Mouse (Mus musculus) spleen, adult 2 months (tissue): ENCODE results near the gene Abcc1. TPM values are rescaled to one million over a fixed set of nuclear protein-coding genes. Genes with fewer than 3 reads are reported as not detected.

ENCODE experiments used
- DNase-seq, 2 experiments: peaks; one replicate each; pipeline versions ENCODE4 v3.0.0 to v3.0.0-alpha.2; 2012 to 2021; ENCODE audit warnings: low spot score in 2 of 2, low read depth in 1 of 2
- H3K27ac ChIP-seq: fragments of 200-500 bp; 2 replicates; pipeline ENCODE4 v1.5.1; 2012; ENCODE audit warnings: low read length, inconsistent platforms; ENCODE audit not compliant: insufficient read depth
- H3K27me3 ChIP-seq: fragments of 200-500 bp; 2 replicates; pipeline ENCODE4 v1.6.1; 2012; ENCODE audit warnings: mild to moderate bottlenecking, moderate library complexity, low read length, inconsistent platforms; ENCODE audit not compliant: control insufficient read depth, insufficient read depth
- H3K36me3 ChIP-seq: fragments of 200-500 bp; 2 replicates; pipeline ENCODE4 v1.6.1; 2012; ENCODE audit warnings: mild to moderate bottlenecking, low read length, inconsistent platforms; ENCODE audit not compliant: control insufficient read depth, insufficient read depth
- H3K4me1 ChIP-seq: fragments of 200-500 bp; 2 replicates; pipeline ENCODE4 v1.6.1; 2011; ENCODE audit warnings: inconsistent platforms; ENCODE audit not compliant: control insufficient read depth, insufficient read depth, insufficient read length
- H3K4me3 ChIP-seq: fragments of 200-500 bp; 2 replicates; pipeline ENCODE4 v1.5.1; 2011; ENCODE audit warnings: mild to moderate bottlenecking, inconsistent platforms; ENCODE audit not compliant: insufficient read depth, insufficient read length; ENCODE audit errors: extremely low read depth
- CTCF ChIP-seq: fragments of 200-500 bp; IDR thresholded peaks from 2 replicates; pipeline ENCODE4 v1.5.1; 2011; ENCODE audit warnings: mild to moderate bottlenecking, inconsistent platforms; ENCODE audit not compliant: insufficient read depth, insufficient read length, insufficient replicate concordance; ENCODE audit errors: extremely low read depth
- POLR2A ChIP-seq: fragments of 200-500 bp; IDR thresholded peaks from 2 replicates; pipeline ENCODE4 v1.6.1; 2011; ENCODE audit warnings: low read depth, low read length, inconsistent platforms
- WGBS: fragments of 180-500 bp; shearing (Covaris S2); methylation state at CpG from one replicate; pipeline ENCODE4 v1.1.7; 2018; 5-methylcytosine and 5-hydroxymethylcytosine counted together
- polyA plus RNA-seq: library from polyadenylated mRNA; depleted of rRNA; stranded (reverse); fragments of >200 nt; gene quantifications from 2 replicates; pipeline ENCODE4 v1.2.3, GENCODE M21; 2012

Gene Abcc1
- polyA plus RNA-seq, 1 experiment = 35.6 TPM

DNA sequence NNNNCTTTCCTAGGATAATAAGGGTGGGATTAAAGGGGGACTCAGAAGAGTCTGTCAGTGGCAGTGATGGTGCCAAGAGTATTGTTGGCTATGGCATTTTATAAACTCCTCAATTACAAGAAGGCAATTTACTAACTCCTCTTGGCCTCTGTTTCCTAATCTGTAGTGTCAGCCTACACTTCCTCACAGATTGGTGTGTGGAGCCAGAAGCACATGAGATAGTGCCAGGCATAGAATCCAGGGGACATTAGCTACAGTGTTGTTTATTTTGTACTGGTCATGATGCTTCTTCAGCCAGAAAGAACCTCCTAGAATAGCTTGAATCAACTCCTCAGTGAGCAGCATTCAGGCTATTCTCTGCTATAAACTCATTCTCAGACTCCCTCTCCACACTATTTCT is 9.8 kb upstream of the Abcc1 start:
- no peak overlapping the region for H3K27ac ChIP-seq
- no peak overlapping the region for H3K4me3 ChIP-seq
- no peaks in the 10 kb centered on the region for H3K4me1 ChIP-seq
- DNase-seq = no peak
- no peaks in the 10 kb centered on the region for H3K27me3 ChIP-seq
- no peaks in the 10 kb centered on the region for H3K36me3 ChIP-seq
- no peak for TF ChIP-seq POLR2A
- no peak for TF ChIP-seq CTCF

DNA sequence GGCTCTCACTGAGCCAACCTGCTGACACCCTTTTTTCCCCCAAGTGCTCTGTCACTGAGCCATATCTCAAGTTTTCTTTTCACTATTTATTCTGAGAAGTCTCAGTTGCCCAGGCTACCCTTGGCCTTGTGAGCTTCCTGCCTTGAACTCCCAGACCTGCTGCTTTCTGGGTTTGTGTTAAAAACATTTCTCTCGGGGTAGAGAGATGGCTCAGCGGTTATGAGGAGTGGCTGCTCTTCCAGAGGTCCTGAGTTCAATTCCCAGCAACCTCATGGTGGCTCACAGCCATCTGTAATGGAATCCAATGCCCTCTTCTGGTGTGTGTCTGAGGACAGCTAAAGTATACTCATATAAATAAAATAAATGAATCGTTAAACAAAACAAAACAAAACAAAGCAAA is 9.1 kb upstream of the Abcc1 start:
- no peak for DNase-seq
- H3K4me3 ChIP-seq = no peak overlapping the region
- no peaks in the 10 kb centered on the region for H3K36me3 ChIP-seq
- H3K27ac ChIP-seq = no peak overlapping the region
- TF ChIP-seq POLR2A (no peak), CTCF (no peak)
- no peaks in the 10 kb centered on the region for H3K27me3 ChIP-seq
- 72% methylated on average over 3 of the region's 3 CpGs for WGBS
- no peaks in the 10 kb centered on the region for H3K4me1 ChIP-seq

DNA sequence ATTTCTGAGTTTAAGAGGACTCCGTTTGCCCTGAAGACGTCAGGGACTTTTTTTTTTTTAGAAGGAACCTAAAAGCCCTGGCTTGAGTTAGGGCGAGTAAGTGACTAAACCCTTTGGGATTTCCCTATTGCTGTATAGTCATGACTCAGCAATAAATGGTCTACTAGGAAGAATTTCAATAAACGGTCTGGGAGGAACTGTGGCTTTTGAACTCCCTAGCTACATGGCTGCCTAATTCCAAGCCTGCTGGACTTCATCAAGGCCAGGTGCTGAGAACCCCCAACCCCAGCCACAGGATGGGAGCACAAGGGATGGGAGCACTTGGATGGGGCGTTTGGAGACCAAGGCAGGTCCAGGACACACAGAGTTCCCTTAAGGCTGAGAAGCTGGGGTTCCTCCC is 8.7 kb upstream of the Abcc1 start:
- TF ChIP-seq POLR2A = no peak
- TF ChIP-seq CTCF = no peak
- Histone ChIP-seq H3K36me3 (no peaks in the 10 kb centered on the region), H3K4me3 (no peak overlapping the region), H3K27me3 (no peaks in the 10 kb centered on the region), H3K27ac (no peak overlapping the region), H3K4me1 (no peaks in the 10 kb centered on the region)
- DNase-seq = no peak
- 55% methylated on average over 5 of the region's 5 CpGs for WGBS

DNA sequence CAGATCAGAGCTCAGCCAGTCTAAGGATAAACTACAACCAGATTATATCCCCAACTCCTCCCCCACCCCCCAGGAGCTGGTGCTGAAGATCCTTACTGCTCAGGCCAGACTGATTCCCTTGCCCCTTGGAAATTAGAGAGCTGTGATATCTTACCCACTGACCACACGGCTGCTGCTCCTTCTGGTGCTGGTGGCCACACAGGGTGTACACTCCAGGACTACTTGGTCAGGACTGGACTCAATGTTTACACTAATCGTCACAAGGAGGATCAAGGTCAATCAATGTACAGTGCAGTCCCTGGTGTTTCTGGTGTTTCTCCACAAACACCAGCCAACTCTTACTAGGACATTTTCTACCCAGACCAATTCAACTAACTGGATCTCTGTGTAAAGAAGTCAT is 3.5 kb upstream of the Abcc1 start:
- WGBS = 93% methylated on average over 2 of the region's 2 CpGs
- no peak overlapping the region for H3K27ac ChIP-seq
- peaks cover 5% of the 10 kb centered on the region; the same call in 1 of the 2 replicates for H3K4me1 ChIP-seq
- DNase-seq = no peak
- TF ChIP-seq POLR2A (no peak), CTCF (no peak)
- H3K4me3 ChIP-seq = no peak overlapping the region
- no peaks in the 10 kb centered on the region for H3K36me3 ChIP-seq
- H3K27me3 ChIP-seq = no peaks in the 10 kb centered on the region

DNA sequence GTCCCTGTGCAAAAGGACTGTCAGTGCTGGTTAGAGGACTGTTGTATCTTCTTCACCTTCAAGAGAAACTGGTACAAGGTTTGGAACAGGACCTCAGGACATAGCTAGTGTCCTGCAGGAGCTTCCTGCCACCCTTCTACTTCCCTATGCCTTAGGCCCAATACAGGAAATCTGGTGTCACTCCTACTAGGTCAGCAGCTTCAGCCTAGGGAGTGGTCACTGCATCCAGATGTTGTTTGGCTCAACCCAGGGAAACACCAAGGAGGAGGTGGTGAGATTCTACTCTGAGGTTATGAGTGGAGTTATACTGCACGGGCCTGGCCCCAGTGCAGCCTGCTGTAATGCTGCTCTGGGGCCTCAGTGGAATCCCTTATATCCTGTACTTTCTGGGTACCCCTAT is 2.8 kb upstream of the Abcc1 start:
- no peaks in the 10 kb centered on the region for H3K27me3 ChIP-seq
- WGBS = 70% methylated on average over 1 of the region's 1 CpGs
- H3K4me3 ChIP-seq = no peak overlapping the region
- H3K36me3 ChIP-seq = no peaks in the 10 kb centered on the region
- TF ChIP-seq CTCF = no peak
- no peak for TF ChIP-seq POLR2A
- H3K4me1 ChIP-seq = peaks cover 9% of the 10 kb centered on the region; the same call in 1 of the 2 replicates
- DNase-seq = no peak
- no peak overlapping the region for H3K27ac ChIP-seq

DNA sequence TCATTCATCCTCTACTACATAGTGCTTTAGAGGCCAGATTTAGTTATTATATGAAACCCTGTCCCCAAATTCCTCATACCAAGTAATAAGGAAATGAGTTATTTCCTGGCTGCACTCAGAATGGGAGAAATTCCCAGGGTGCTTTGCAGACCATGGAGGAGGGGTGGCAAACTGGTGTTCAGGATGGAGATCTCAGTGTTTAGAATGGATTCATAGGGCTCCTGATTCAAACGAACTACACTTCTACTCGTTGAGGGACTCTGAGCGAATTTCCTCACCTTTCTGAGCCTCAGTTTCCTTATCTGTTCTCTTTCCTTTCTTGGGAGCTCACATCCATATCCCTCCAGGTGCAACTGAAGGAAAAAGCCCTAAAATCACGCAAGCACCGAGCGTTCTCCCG is 427 bp upstream of the Abcc1 start:
- WGBS = 13% methylated on average over 7 of the region's 7 CpGs
- H3K36me3 ChIP-seq = no peaks in the 10 kb centered on the region
- H3K4me3 ChIP-seq = peak overlapping the region; percentile 84; the same call in 1 of the 2 replicates
- TF ChIP-seq POLR2A (no peak), CTCF (no peak)
- no peak for DNase-seq
- H3K27me3 ChIP-seq = no peaks in the 10 kb centered on the region
- peak overlapping the region; percentile 47 for H3K27ac ChIP-seq
- H3K4me1 ChIP-seq = peaks cover 11% of the 10 kb centered on the region; the same call in 1 of the 2 replicates

DNA sequence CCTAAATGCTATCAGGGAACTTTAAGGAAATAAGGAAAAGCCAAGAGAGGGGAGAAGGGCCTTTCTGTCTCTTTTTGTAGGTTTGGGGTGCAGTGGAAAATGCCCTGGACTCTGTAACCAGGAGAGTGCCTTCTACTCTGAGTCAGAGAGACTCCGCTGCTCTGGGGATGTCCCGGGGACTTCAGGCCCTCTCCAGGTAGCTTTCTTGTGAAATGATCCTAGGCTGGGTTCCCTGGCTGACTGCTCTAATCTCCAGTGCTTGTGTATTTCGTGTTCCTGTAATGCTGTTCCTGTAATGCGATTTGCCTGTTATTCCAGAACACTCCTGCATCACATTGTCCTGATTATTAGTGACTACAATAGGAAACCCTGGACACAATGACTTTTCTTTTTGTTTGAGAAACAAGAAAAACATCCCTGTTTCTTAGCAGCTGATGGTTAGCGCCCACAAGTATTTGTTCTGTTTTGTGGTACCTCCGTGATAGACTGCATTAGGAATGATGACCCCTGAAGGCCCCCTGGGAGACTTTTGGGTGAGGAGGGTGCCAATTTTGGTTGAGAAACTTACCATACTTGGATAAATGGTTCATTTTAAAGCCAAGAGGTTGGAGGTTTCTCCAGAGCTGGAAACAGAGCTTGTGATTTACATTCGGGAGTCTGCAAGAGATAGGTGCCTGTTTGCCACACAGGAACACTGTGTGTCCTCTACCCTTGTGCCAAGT is 902 bp downstream of the Abcc1 start:
- Histone ChIP-seq H3K27ac (no peak overlapping the region), H3K36me3 (no peaks in the 10 kb centered on the region), H3K4me3 (peak overlapping the region; percentile 84), H3K4me1 (peaks cover 11% of the 10 kb centered on the region; the same call in 1 of the 2 replicates), H3K27me3 (no peaks in the 10 kb centered on the region)
- WGBS = 36% methylated on average over 7 of the region's 7 CpGs
- TF ChIP-seq CTCF (no peak), POLR2A (no peak)
- DNase-seq = no peak
